Mouse (Mus musculus): ENCODE data around the gene Kctd11. TPM values are rescaled to one million over a fixed set of nuclear protein-coding genes. Genes with fewer than 3 reads are reported as not detected.

Gene Kctd11
- polyA plus RNA-seq, 1 experiment from 2014 or later, result 15.1 TPM

- WGBS, result 2% methylated on average over 61 of the region's 61 CpGs
- Histone ChIP-seq H3K36me3 (ENCODE audit: control insufficient read depth, insufficient read depth, low read length) (peaks cover 35% of the 10 kb centered on the region), H3K9me3 (replicated peaks; ENCODE audit: control insufficient read depth, low read length) (no peaks in the 10 kb centered on the region), H3K4me2 (ENCODE audit: low read depth, low read length) (peak within 1 kb of the TSS; percentile 93), H3K27ac (ENCODE audit: low read length) (peak within 1 kb of the TSS; percentile 88), H3K9ac (ENCODE audit: low read length) (peak within 1 kb of the TSS; percentile 95), H3K4me1 (ENCODE audit: control insufficient read depth, insufficient read depth, low read length) (peaks cover 28% of the 10 kb centered on the region), H3K4me3 (replicated peaks; ENCODE audit: low read length) (peak within 1 kb of the TSS; percentile 95), H3K27me3 (ENCODE audit: control insufficient read depth, insufficient read depth, low read length) (no peaks in the 10 kb centered on the region)
- peak; percentile 90 for ATAC-seq (ENCODE audit: insufficient read depth, low FRiP score)
Measured at GRCm38 (mm10) chr11:69913554-69914371, 32.6 kb upstream of the Kctd11 start, which contains the start of gene Gps2. Gene Gps2, plus strand, starts transcription at chr11:69913888.

- Histone ChIP-seq H3K9me3 (replicated peaks; ENCODE audit: control insufficient read depth, low read length) (no peaks in the 10 kb centered on the region), H3K4me2 (ENCODE audit: low read depth, low read length) (peak overlapping the region; percentile 93), H3K27me3 (ENCODE audit: control insufficient read depth, insufficient read depth, low read length) (no peaks in the 10 kb centered on the region), H3K4me1 (ENCODE audit: control insufficient read depth, insufficient read depth, low read length) (peaks cover 28% of the 10 kb centered on the region), H3K27ac (ENCODE audit: low read length) (0 out of 2 replicates have a peak overlapping the region, but pooled peaks have one; percentile 88), H3K36me3 (ENCODE audit: control insufficient read depth, insufficient read depth, low read length) (peaks cover 36% of the 10 kb centered on the region), H3K9ac (ENCODE audit: low read length) (peak overlapping the region; percentile 95), H3K4me3 (replicated peaks; ENCODE audit: low read length) (peak overlapping the region; percentile 95)
- WGBS, result 78% methylated on average over 15 of the region's 15 CpGs
- no peak for ATAC-seq (ENCODE audit: insufficient read depth, low FRiP score)
Measured at GRCm38 (mm10) chr11:69912716-69913530, 31.7 kb upstream of the Kctd11 start.

GRCm38 (mm10) chr11:69911701-69912100 lies 30.5 kb upstream of the Kctd11 start:
- Histone ChIP-seq H3K4me1 (ENCODE audit: control insufficient read depth, insufficient read depth, low read length) (peaks cover 28% of the 10 kb centered on the region), H3K27ac (ENCODE audit: low read length) (no peak overlapping the region), H3K27me3 (ENCODE audit: control insufficient read depth, insufficient read depth, low read length) (no peaks in the 10 kb centered on the region), H3K9me3 (replicated peaks; ENCODE audit: control insufficient read depth, low read length) (no peaks in the 10 kb centered on the region), H3K9ac (ENCODE audit: low read length) (no peak overlapping the region), H3K4me3 (replicated peaks; ENCODE audit: low read length) (no peak overlapping the region), H3K4me2 (ENCODE audit: low read depth, low read length) (no peak overlapping the region), H3K36me3 (ENCODE audit: control insufficient read depth, insufficient read depth, low read length) (peaks cover 31% of the 10 kb centered on the region)
- no peak for ATAC-seq (ENCODE audit: insufficient read depth, low FRiP score)
- 87% methylated on average over 6 of the region's 6 CpGs for WGBS

GRCm38 (mm10) chr11:69910781-69911560 lies 29.8 kb upstream of the Kctd11 start:
- H3K27ac ChIP-seq (ENCODE audit: low read length), result no peak overlapping the region
- peaks cover 25% of the 10 kb centered on the region for H3K4me1 ChIP-seq (ENCODE audit: control insufficient read depth, insufficient read depth, low read length)
- no peak overlapping the region for H3K9ac ChIP-seq (ENCODE audit: low read length)
- WGBS, result 92% methylated on average over 17 of the region's 17 CpGs
- peaks cover 34% of the 10 kb centered on the region for H3K36me3 ChIP-seq (ENCODE audit: control insufficient read depth, insufficient read depth, low read length)
- H3K27me3 ChIP-seq (ENCODE audit: control insufficient read depth, insufficient read depth, low read length), result no peaks in the 10 kb centered on the region
- no peak overlapping the region for H3K4me2 ChIP-seq (ENCODE audit: low read depth, low read length)
- no peak for ATAC-seq (ENCODE audit: insufficient read depth, low FRiP score)
- H3K4me3 ChIP-seq (replicated peaks; ENCODE audit: low read length), result no peak overlapping the region
- H3K9me3 ChIP-seq (replicated peaks; ENCODE audit: control insufficient read depth, low read length), result no peaks in the 10 kb centered on the region

- peaks cover 33% of the 10 kb centered on the region for H3K36me3 ChIP-seq (ENCODE audit: control insufficient read depth, insufficient read depth, low read length)
- no peaks in the 10 kb centered on the region for H3K27me3 ChIP-seq (ENCODE audit: control insufficient read depth, insufficient read depth, low read length)
- peaks cover 18% of the 10 kb centered on the region for H3K4me1 ChIP-seq (ENCODE audit: control insufficient read depth, insufficient read depth, low read length)
- no peak overlapping the region for H3K4me3 ChIP-seq (replicated peaks; ENCODE audit: low read length)
- no peaks in the 10 kb centered on the region for H3K9me3 ChIP-seq (replicated peaks; ENCODE audit: control insufficient read depth, low read length)
- H3K27ac ChIP-seq (ENCODE audit: low read length), result no peak overlapping the region
- 91% methylated on average over 8 of the region's 8 CpGs for WGBS
- no peak overlapping the region for H3K4me2 ChIP-seq (ENCODE audit: low read depth, low read length)
- no peak for ATAC-seq (ENCODE audit: insufficient read depth, low FRiP score)
- no peak overlapping the region for H3K9ac ChIP-seq (ENCODE audit: low read length)
Measured at GRCm38 (mm10) chr11:69910177-69910576, 29.0 kb upstream of the Kctd11 start.

GRCm38 (mm10) chr11:69909174-69909573 lies 28.0 kb upstream of the Kctd11 start:
- H3K9ac ChIP-seq (ENCODE audit: low read length), result no peak overlapping the region
- H3K27me3 ChIP-seq (ENCODE audit: control insufficient read depth, insufficient read depth, low read length), result no peaks in the 10 kb centered on the region
- H3K9me3 ChIP-seq (replicated peaks; ENCODE audit: control insufficient read depth, low read length), result no peaks in the 10 kb centered on the region
- H3K36me3 ChIP-seq (ENCODE audit: control insufficient read depth, insufficient read depth, low read length), result peaks cover 37% of the 10 kb centered on the region
- H3K27ac ChIP-seq (ENCODE audit: low read length), result no peak overlapping the region
- no peak overlapping the region for H3K4me3 ChIP-seq (replicated peaks; ENCODE audit: low read length)
- WGBS, result 84% methylated on average over 5 of the region's 5 CpGs
- H3K4me2 ChIP-seq (ENCODE audit: low read depth, low read length), result no peak overlapping the region
- ATAC-seq (ENCODE audit: insufficient read depth, low FRiP score), result no peak
- H3K4me1 ChIP-seq (ENCODE audit: control insufficient read depth, insufficient read depth, low read length), result peaks cover 8% of the 10 kb centered on the region

GRCm38 (mm10) chr11:69908645-69909044 lies 27.4 kb upstream of the Kctd11 start:
- ATAC-seq (ENCODE audit: insufficient read depth, low FRiP score), result no peak
- no peaks in the 10 kb centered on the region for H3K9me3 ChIP-seq (replicated peaks; ENCODE audit: control insufficient read depth, low read length)
- no peaks in the 10 kb centered on the region for H3K27me3 ChIP-seq (ENCODE audit: control insufficient read depth, insufficient read depth, low read length)
- no peak overlapping the region for H3K9ac ChIP-seq (ENCODE audit: low read length)
- peaks cover 8% of the 10 kb centered on the region for H3K4me1 ChIP-seq (ENCODE audit: control insufficient read depth, insufficient read depth, low read length)
- no peak overlapping the region for H3K27ac ChIP-seq (ENCODE audit: low read length)
- H3K36me3 ChIP-seq (ENCODE audit: control insufficient read depth, insufficient read depth, low read length), result peaks cover 37% of the 10 kb centered on the region
- no peak overlapping the region for H3K4me2 ChIP-seq (ENCODE audit: low read depth, low read length)
- H3K4me3 ChIP-seq (replicated peaks; ENCODE audit: low read length), result no peak overlapping the region
- WGBS, result 90% methylated on average over 11 of the region's 11 CpGs

GRCm38 (mm10) chr11:69904311-69904710 lies 23.1 kb upstream of the Kctd11 start:
- 92% methylated on average over 9 of the region's 9 CpGs for WGBS
- Histone ChIP-seq H3K36me3 (ENCODE audit: control insufficient read depth, insufficient read depth, low read length) (peaks cover 25% of the 10 kb centered on the region), H3K4me1 (ENCODE audit: control insufficient read depth, insufficient read depth, low read length) (peaks cover 19% of the 10 kb centered on the region), H3K9me3 (replicated peaks; ENCODE audit: control insufficient read depth, low read length) (no peaks in the 10 kb centered on the region), H3K27ac (ENCODE audit: low read length) (no peak overlapping the region), H3K9ac (ENCODE audit: low read length) (no peak overlapping the region), H3K4me2 (ENCODE audit: low read depth, low read length) (no peak overlapping the region), H3K27me3 (ENCODE audit: control insufficient read depth, insufficient read depth, low read length) (no peaks in the 10 kb centered on the region), H3K4me3 (replicated peaks; ENCODE audit: low read length) (no peak overlapping the region)
- no peak for ATAC-seq (ENCODE audit: insufficient read depth, low FRiP score)
